Mouse (Mus musculus): ENCODE data around the gene 1700018B08Rik. TPM values are rescaled to one million over a fixed set of nuclear protein-coding genes. Genes with fewer than 3 reads are reported as not detected.

1700018B08Rik gene
- total RNA-seq, 2 experiments from 2014 or later = not detected

DNA sequence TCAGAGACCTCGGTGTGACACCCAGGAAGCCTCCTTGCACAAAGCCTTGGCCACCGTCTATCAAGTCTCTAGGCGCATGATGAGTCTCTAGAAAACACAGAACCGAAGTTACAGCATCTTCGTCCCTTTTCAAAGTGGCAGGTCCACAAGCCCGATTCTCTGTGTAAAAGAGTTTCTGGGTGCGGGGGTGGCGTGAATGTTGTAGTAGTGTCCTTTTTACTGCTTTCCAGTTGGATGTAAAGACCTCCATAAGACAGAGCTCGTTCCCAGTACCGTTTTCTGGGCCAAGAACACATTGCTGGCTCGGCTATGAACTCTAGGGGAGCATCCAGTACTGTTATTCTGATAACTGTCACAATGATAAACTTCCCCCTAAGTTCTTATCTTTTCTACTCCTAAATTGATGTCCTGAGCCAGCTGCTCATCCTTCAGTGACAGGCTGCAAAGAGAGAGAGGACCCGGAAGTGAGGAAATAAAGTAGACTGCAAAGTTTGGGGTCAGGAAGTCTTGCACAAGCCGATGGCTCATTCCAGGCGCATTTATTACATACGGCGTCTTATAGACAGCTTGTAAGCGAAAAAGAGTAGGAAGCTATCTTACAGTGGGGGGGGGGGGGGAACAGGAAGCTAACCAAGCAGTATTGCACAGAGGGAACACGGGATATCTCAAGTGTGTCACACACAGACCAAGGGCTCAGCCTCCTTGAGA, 18.9 kb downstream of the 1700018B08Rik start:
- no peak for ATAC-seq (ENCODE audit: poor library complexity, severe bottlenecking)

DNA sequence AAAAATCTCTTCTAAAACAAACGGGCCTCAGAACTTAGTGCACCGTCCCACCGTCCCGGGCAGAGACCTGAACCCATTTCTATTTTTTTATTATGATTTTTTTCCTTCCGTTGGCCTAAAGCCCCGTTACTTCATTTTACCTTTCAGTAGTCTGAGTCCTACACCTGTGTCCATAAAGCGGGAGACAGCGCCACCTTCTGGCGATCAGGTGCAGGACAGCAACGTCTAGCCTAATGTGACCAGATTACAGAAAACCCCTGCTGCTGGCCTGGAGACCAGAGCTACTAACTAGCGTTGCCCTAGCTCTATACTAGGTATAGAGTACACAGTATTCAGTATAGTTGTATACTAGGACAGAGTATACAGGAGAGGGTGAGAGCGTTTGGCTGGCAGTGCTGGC, 30.7 kb downstream of the 1700018B08Rik start:
- peak; percentile 63; the same call in 1 of the 2 replicates for ATAC-seq (ENCODE audit: poor library complexity, severe bottlenecking)

DNA sequence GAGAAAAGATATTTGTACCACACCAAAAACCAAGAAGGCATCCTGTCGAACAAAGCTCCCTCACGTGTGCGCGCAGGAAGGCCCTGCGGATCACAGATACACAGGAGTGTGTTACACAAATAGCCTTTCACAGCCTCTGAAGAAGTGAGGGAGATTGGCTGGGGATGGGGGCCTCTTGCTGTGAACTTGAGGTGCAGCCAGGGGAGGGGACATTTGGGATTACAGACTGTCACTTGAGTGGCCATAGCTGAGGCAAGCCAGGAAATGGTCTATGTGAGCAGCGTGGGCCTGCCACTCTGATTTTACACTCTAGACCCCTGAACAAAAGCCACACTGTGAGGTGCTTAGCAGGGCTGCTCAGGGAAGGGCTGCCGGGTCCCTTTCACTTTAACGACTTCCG, 32.4 kb downstream of the 1700018B08Rik start:
- no peak for ATAC-seq (ENCODE audit: poor library complexity, severe bottlenecking)

DNA sequence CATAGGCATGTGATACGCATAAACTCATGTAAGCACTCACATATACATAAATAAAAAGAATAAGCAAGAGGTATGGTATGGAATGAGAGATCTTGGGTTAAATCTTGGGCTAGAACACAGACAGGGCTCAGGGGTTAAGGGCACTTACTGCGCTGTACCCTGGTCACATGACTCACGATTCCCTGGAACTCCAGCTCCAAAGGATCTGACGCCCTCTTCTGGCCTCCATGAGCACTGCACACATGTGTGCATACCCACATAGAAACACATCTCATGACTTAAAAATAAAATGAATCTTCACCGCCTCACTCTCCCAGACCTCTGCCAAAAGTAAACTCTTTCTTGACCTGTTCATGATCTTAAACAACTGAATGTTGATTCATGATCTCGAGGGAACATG, 46.5 kb downstream of the 1700018B08Rik start:
- ATAC-seq (ENCODE audit: poor library complexity, severe bottlenecking) = no peak

DNA sequence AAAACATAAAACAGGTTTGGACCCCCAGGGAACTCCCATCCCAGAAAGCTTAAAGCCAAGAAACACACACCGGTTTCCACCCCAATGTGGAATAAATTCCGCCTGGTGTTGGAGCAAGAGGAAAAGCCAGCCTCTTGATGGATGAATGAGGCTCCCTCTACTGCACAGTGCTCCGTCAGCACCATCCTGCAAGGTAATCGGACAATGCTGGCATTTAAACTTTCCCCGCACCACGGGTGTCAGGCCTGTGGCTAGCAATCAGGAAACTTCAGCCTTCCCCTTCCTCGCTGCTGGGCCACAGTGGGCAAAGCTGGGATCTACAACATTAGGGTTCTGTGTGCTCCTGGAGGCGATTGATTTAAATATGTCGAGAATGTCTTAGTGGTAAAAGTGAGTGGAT, 52.5 kb downstream of the 1700018B08Rik start:
- ATAC-seq (ENCODE audit: poor library complexity, severe bottlenecking) = no peak

DNA sequence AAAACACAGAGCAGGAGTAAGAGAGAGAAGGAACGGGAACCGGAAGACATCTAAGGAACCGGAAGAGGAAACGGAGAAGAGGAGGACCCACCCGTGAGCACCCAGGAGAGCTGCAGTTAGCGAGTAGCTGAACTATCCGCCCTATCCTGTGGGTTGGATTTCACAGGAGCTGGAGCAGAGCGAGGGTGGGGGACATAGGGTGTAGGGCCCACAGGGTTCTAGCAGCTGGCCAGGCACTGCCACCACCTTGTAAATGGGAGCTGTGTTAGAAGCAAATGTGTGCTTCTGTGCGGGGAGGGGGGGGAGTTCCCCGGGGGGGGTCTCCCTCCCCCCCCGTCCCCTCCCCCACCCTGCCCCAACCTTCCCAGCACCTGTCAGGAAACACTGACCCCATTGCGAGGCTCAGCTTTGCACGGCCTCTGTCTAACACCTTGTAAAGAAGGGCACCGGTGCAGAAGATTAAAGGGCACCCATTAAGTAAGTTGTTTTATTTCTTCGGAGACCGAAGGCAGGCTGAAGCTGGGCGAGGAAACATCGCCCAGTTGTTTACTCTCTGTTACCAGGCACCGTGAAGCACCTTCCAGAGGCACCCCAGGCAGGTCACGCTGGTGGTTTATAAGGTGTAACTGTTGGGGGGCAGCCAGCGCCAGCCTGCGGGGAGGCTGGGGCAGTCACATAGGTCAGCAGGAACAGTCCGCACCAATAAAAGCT, 59.9 kb downstream of the 1700018B08Rik start:
- ATAC-seq (ENCODE audit: poor library complexity, severe bottlenecking) = no peak

Other genes starting within 250 kb of the 1700018B08Rik start
- gene Fbxo31, start 34.5 kb upstream of the 1700018B08Rik start, total RNA-seq (2015) = 4.2 and 5.3 TPM in 2 replicates
- gene Fbxo31, start 34.5 kb upstream of the 1700018B08Rik start, total RNA-seq (2017) = 5.2 and 10.8 TPM in 2 replicates
- gene Map1lc3b, start 46.0 kb upstream of the 1700018B08Rik start, total RNA-seq (2015) = 124 and 139 TPM in 2 replicates
- gene Map1lc3b, start 46.0 kb upstream of the 1700018B08Rik start, total RNA-seq (2017) = 141 and 163 TPM in 2 replicates
- gene Zcchc14, start 108.6 kb upstream of the 1700018B08Rik start, total RNA-seq (2015) = 0.36 and 0.56 TPM in 2 replicates
- gene Zcchc14, start 108.6 kb upstream of the 1700018B08Rik start, total RNA-seq (2017) = 0.04 and 0.99 TPM in 2 replicates
- 0.07 and 0.11 TPM in 2 replicates for gene Jph3, start 185.3 kb upstream of the 1700018B08Rik start, total RNA-seq (2015)
- 0.18 TPM in 1 of 2 replicates, not detected in the other for gene Jph3, start 185.3 kb upstream of the 1700018B08Rik start, total RNA-seq (2017)